Comparison of ENCODE assay signal across 8 mouse cellular contexts in the genomic region with DNA sequence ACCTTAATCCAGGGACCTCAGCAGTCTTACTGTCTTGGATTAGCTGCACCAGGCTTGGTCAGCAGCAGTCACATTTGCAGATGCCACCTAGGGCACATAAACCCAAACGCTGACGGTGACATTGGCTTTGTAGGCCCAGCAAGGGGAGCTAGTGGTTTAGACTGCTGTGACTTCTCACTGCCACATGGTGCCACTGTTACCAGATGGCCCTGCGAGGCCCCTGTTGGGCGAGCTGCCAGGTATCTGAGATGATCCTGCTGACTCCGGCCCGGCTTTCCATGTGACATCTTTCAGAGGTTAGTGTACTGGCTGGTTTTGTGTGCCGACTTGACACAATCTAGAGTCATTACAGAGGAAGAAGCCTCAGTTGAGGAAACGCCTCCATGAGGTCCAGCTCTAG. TPM values are rescaled to one million over a fixed set of nuclear protein-coding genes. Genes with fewer than 3 reads are reported as not detected.
DNase-seq lines count a peak whose midpoint lies in the region; ATAC-seq and TF ChIP-seq lines count a peak whose summit lies in the region.

No protein-coding gene starts in this region.

- TF ChIP-seq POLR2A in CH12.LX (IDR thresholded peaks at IDR 0.05; ENCODE audit: low read depth, low read length), result no peak

- no peaks in the 10 kb centered on the region for H3K36me3 ChIP-seq in hindbrain, postnatal 0 days (ENCODE audit: insufficient read depth, low read length)
- H3K36me3 ChIP-seq in hindbrain, embryonic 16.5 days (ENCODE audit: control insufficient read depth, insufficient read depth, low read length), result no peaks in the 10 kb centered on the region
- H3K36me3 ChIP-seq in CH12.LX (replicated peaks in 1 of 2; ENCODE audit: control insufficient read depth in 1 of 2, insufficient read depth in 1 of 2, low read length in 1 of 2), result no peaks in the 10 kb centered on the region

- in situ Hi-C loops in CH12.LX (cut with MboI; ENCODE audit: low pct_ligation_motif_present, low pct_unique_long_range_greater_than_20kb, low sequenced_read_pairs), result loop anchor here (5.0 kb wide), 1 partner anchor 38 kb away; no protein-coding TSS in a partner anchor

- TF ChIP-seq CTCF in hindbrain, postnatal 0 days (IDR thresholded peaks at IDR 0.05; ENCODE audit: low read depth), result peak; percentile 62
- TF ChIP-seq CTCF in CH12.LX (conservative IDR thresholded peaks at IDR 0.05 in 1 of 2, IDR thresholded peaks at IDR 0.05 in 1 of 2; ENCODE audit: low read depth in 2 of 2, low read length in 2 of 2), result peak in 1 of 2 experiments; percentile 81; a peak in 2 of 4 replicates

- WGBS in hindbrain, postnatal 0 days, result 44% methylated on average over 8 of the region's 8 CpGs
- 50% methylated on average over 8 of the region's 8 CpGs for WGBS in hindbrain, embryonic 16.5 days

- no peak overlapping the region for H3K27ac ChIP-seq in hindbrain, postnatal 0 days
- H3K27ac ChIP-seq in hindbrain, embryonic 16.5 days (ENCODE audit: low read depth, low read length), result no peak overlapping the region
- no peak overlapping the region for H3K27ac ChIP-seq in CH12.LX (ENCODE audit: insufficient read depth, low read depth)

- peak; percentile 45; the same call in 1 of the 2 replicates for ATAC-seq in hindbrain, postnatal 0 days
- ATAC-seq in hindbrain, embryonic 16.5 days, result no peak
- no peak for ATAC-seq in monocyte, adult 5-6 weeks (replicated peaks; ENCODE audit: insufficient number of reproducible peaks, low FRiP score, low TSS enrichment, poor library complexity, severe bottlenecking)

- H3K27me3 ChIP-seq in hindbrain, postnatal 0 days (ENCODE audit: insufficient read depth, low read length), result no peaks in the 10 kb centered on the region
- H3K27me3 ChIP-seq in hindbrain, embryonic 16.5 days (replicated peaks; ENCODE audit: control insufficient read depth, insufficient read depth, low read length), result no peaks in the 10 kb centered on the region
- H3K27me3 ChIP-seq in CH12.LX (replicated peaks), result no peaks in the 10 kb centered on the region

- peak; percentile 84 for DNase-seq in hindbrain, postnatal 0 days (ENCODE audit: low spot score)
- no peak for DNase-seq in CH12.LX (ENCODE audit: extremely low read depth)
- DNase-seq in cerebellum, adult 18-20 months, result peak; percentile 91 to 94
- peak; percentile 71 to 81 for DNase-seq in heart, postnatal 14 days
- DNase-seq in skeletal muscle tissue, adult 2 months (ENCODE audit: low read depth, low spot score), result peak; percentile 86
- DNase-seq in left cerebral cortex, adult 9 months (ENCODE audit: low spot score in 2 of 2), result no peak

- no peak for TF ChIP-seq EP300 in CH12.LX (IDR thresholded peaks at IDR 0.05; ENCODE audit: low read length)

- no peak overlapping the region for H3K4me2 ChIP-seq in hindbrain, postnatal 0 days (ENCODE audit: low read depth, low read length)
- no peak overlapping the region for H3K4me2 ChIP-seq in hindbrain, embryonic 16.5 days (ENCODE audit: low read length)
- H3K4me2 ChIP-seq in CH12.LX (ENCODE audit: insufficient read depth, low read depth, poor library complexity, severe bottlenecking), result no peak overlapping the region

- no peak overlapping the region for H3K9ac ChIP-seq in hindbrain, postnatal 0 days (replicated peaks; ENCODE audit: low read length)
- no peak overlapping the region for H3K9ac ChIP-seq in hindbrain, embryonic 16.5 days (ENCODE audit: low read depth, low read length)
- H3K9ac ChIP-seq in CH12.LX (ENCODE audit: insufficient read depth, low read depth), result no peak overlapping the region

- intact Hi-C loops in heart, postnatal 14 days (cut with DNase I), result no loop called here

- no peaks in the 10 kb centered on the region for H3K79me2 ChIP-seq in CH12.LX (replicated peaks; ENCODE audit: control insufficient read depth, extremely low read depth, insufficient read depth, poor library complexity, severe bottlenecking)

- dilution Hi-C loops in CH12.LX (cut with MboI; ENCODE audit: extremely low pct_ligation_motif_present, extremely low pct_unique_long_range_greater_than_20kb, low sequenced_read_pairs), result no loop called here

- no peaks in the 10 kb centered on the region for H3K4me1 ChIP-seq in hindbrain, postnatal 0 days (ENCODE audit: insufficient read depth, low read length)
- H3K4me1 ChIP-seq in hindbrain, embryonic 16.5 days (ENCODE audit: control insufficient read depth, insufficient read depth, low read depth, low read length), result no peaks in the 10 kb centered on the region
- peaks cover 0 to 14% of the 10 kb centered on the region in 2 experiments; a peak in 2 of 4 replicates for H3K4me1 ChIP-seq in CH12.LX (ENCODE audit: control insufficient read depth in 1 of 2, insufficient read depth in 2 of 2)

- H3K4me3 ChIP-seq in hindbrain, postnatal 0 days (ENCODE audit: low read length), result no peak overlapping the region
- no peak overlapping the region for H3K4me3 ChIP-seq in hindbrain, embryonic 16.5 days (ENCODE audit: low read length)
- no peak overlapping the region for H3K4me3 ChIP-seq in CH12.LX (replicated peaks in 1 of 3; ENCODE audit: low read depth in 2 of 3, low read length in 2 of 3, poor library complexity in 1 of 3)

- TF ChIP-seq RAD21 in CH12.LX (IDR thresholded peaks at IDR 0.05; ENCODE audit: low read depth, low read length), result peak; percentile 46

- no peaks in the 10 kb centered on the region for H3K9me3 ChIP-seq in hindbrain, postnatal 0 days (ENCODE audit: low read length)
- H3K9me3 ChIP-seq in hindbrain, embryonic 16.5 days (ENCODE audit: control insufficient read depth, low read length), result no peaks in the 10 kb centered on the region
- H3K9me3 ChIP-seq in CH12.LX (replicated peaks; ENCODE audit: low read length), result peaks cover 9% of the 10 kb centered on the region

TF ChIP-seq in CH12.LX, 34 proteins besides CTCF, POLR2A, EP300 and RAD21:
- TF ChIP-seq MAZ (IDR thresholded peaks at IDR 0.05; ENCODE audit: low read depth, low read length) (no peak), SMC3 (IDR thresholded peaks at IDR 0.05; ENCODE audit: low read depth, low read length) (peak; percentile 70)
TF ChIP-seq in CH12.LX: peak in this region for 1.

RNA-seq across cellular contexts. Expression of a gene that starts 12.3 kb away (rescaled TPM):
- total RNA-seq in hindbrain, postnatal 0 days (2014; rRNA removed), result not detected in 2 replicates
- polyA plus RNA-seq in hindbrain, postnatal 0 days (2015; fragmentation: Nextera tagmentation; extraction: Ambion mirVana), result not detected in 2 replicates
- 0.61 TPM in 1 of 2 replicates, not detected in the other for polyA plus RNA-seq in hindbrain, embryonic 16.5 days (2015; fragmentation: Nextera tagmentation; extraction: Ambion mirVana)
- total RNA-seq in CH12.LX (2012; rRNA removed) (0.38 and 0.46 TPM in 2 replicates), CH12.LX (2014; rRNA removed) (0.31 and 0.68 TPM in 2 replicates)
- 0.76 and 1.0 TPM in 2 replicates for polyA plus RNA-seq in CH12.LX (2012; ENCODE audit: insufficient read length, low read depth)
- total RNA-seq in heart, postnatal 14 days (2021), result not detected
- 1.5 TPM in 1 of 3 replicates, not detected in the others for total RNA-seq in monocyte, adult 5-6 weeks (2017)

RNA-seq across cellular contexts. Expression of a gene that starts 12.9 kb away (rescaled TPM):
- 0.05 and 1.3 TPM in 2 replicates for total RNA-seq in hindbrain, postnatal 0 days (2014; rRNA removed)
- polyA plus RNA-seq in hindbrain, postnatal 0 days (2015; fragmentation: Nextera tagmentation; extraction: Ambion mirVana), result 0.19 and 0.23 TPM in 2 replicates
- polyA plus RNA-seq in hindbrain, embryonic 16.5 days (2015; fragmentation: Nextera tagmentation; extraction: Ambion mirVana), result 0.06 and 0.14 TPM in 2 replicates
- 4.2 and 5.9 TPM in 2 replicates for total RNA-seq in CH12.LX (2012; rRNA removed)
- 0.68 and 0.82 TPM in 2 replicates for total RNA-seq in CH12.LX (2014; rRNA removed)
- polyA plus RNA-seq in CH12.LX (2012; ENCODE audit: insufficient read length, low read depth), result 0.64 and 0.99 TPM in 2 replicates
- total RNA-seq in heart, postnatal 14 days (2021), result under 1 TPM in 1 of 2 experiments, not detected in 1; 0.07 TPM
- total RNA-seq in monocyte, adult 5-6 weeks (2017), result not detected in 3 replicates

RNA-seq across cellular contexts. Expression of a gene that starts 16.6 kb away (rescaled TPM):
- total RNA-seq in hindbrain, postnatal 0 days (2014; rRNA removed), result 26.8 and 34.1 TPM in 2 replicates
- 10.4 and 12.3 TPM in 2 replicates for polyA plus RNA-seq in hindbrain, postnatal 0 days (2015; fragmentation: Nextera tagmentation; extraction: Ambion mirVana)
- polyA plus RNA-seq in hindbrain, embryonic 16.5 days (2015; fragmentation: Nextera tagmentation; extraction: Ambion mirVana), result 9.6 and 11.2 TPM in 2 replicates
- total RNA-seq in CH12.LX (2012; rRNA removed) (89.4 and 94.3 TPM in 2 replicates), CH12.LX (2014; rRNA removed) (105 and 110 TPM in 2 replicates)
- polyA plus RNA-seq in CH12.LX (2012; ENCODE audit: insufficient read length, low read depth), result 103 and 116 TPM in 2 replicates
- 10 to 100 TPM; 28.7 to 30.8 TPM for total RNA-seq in heart, postnatal 14 days (2021)
- total RNA-seq in monocyte, adult 5-6 weeks (2017), result 131 to 175 TPM (median 165 TPM) in 3 replicates

RNA-seq across cellular contexts. Expression of a gene that starts 25.2 kb away (rescaled TPM):
- total RNA-seq in hindbrain, postnatal 0 days (2014; rRNA removed), result 0.25 and 0.63 TPM in 2 replicates
- polyA plus RNA-seq in hindbrain, postnatal 0 days (2015; fragmentation: Nextera tagmentation; extraction: Ambion mirVana), result 1.3 and 1.7 TPM in 2 replicates
- polyA plus RNA-seq in hindbrain, embryonic 16.5 days (2015; fragmentation: Nextera tagmentation; extraction: Ambion mirVana), result 0.85 and 1.5 TPM in 2 replicates
- total RNA-seq in CH12.LX (2012; rRNA removed) (503 and 527 TPM in 2 replicates), CH12.LX (2014; rRNA removed) (636 and 689 TPM in 2 replicates)
- polyA plus RNA-seq in CH12.LX (2012; ENCODE audit: insufficient read length, low read depth), result 678 and 741 TPM in 2 replicates
- 1 to 10 TPM; 1.8 to 2.0 TPM for total RNA-seq in heart, postnatal 14 days (2021)
- total RNA-seq in monocyte, adult 5-6 weeks (2017), result 105 to 131 TPM (median 123 TPM) in 3 replicates

RNA-seq across cellular contexts. Expression of a gene that starts 33.4 kb away (rescaled TPM):
- total RNA-seq in hindbrain, postnatal 0 days (2014; rRNA removed), result 55.4 and 58.9 TPM in 2 replicates
- polyA plus RNA-seq in hindbrain, postnatal 0 days (2015; fragmentation: Nextera tagmentation; extraction: Ambion mirVana), result 305 and 308 TPM in 2 replicates
- polyA plus RNA-seq in hindbrain, embryonic 16.5 days (2015; fragmentation: Nextera tagmentation; extraction: Ambion mirVana), result 303 and 330 TPM in 2 replicates
- total RNA-seq in CH12.LX (2012; rRNA removed) (250 and 344 TPM in 2 replicates), CH12.LX (2014; rRNA removed) (139 and 151 TPM in 2 replicates)
- polyA plus RNA-seq in CH12.LX (2012; ENCODE audit: insufficient read length, low read depth), result 344 and 352 TPM in 2 replicates
- 100 to 1,000 TPM in 1 of 2 experiments, 10 to 100 TPM in 1; 99.9 to 105 TPM for total RNA-seq in heart, postnatal 14 days (2021)
- total RNA-seq in monocyte, adult 5-6 weeks (2017), result 75.9 to 107 TPM (median 106 TPM) in 3 replicates

Comparison
In these comparisons a context has a peak if more than half of its experiments do, and no peak if none do; other contexts are left out.
1. DNase-seq: peak in hindbrain, postnatal 0 days (single experiment), cerebellum, adult 18-20 months (2 of 2), heart, postnatal 14 days (2 of 2) and skeletal muscle tissue, adult 2 months (single experiment); none in CH12.LX (single experiment) and left cerebral cortex, adult 9 months (0 of 2).